Mouse (Mus musculus): ENCODE measurements around the gene Sit1.

DNA sequence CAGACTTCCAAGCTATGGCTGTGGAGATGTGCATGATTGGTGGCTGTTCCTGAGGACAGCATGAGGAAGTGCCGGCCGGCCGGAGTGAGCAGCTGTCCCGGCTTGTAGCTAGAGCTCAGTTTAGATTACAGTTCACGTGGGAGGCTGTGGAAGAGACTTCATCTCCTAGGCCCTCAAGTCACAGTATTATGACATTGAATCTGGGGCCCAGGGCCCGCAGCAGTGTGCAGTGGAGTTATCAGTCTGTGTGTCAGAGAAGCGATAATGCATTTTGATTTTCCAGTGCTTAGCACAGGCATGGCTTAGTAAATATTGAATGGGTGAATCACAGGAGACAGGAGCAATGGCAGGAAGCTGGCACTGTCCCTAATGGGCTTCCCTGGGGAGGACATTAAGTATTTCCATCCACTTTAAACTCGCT is 46.6 kb upstream of the Sit1 start:
- TF ChIP-seq CTCF (IDR thresholded peaks at IDR 0.05; ENCODE audit: control insufficient read depth, insufficient read depth, low read length) (no peak), POLR2A (IDR thresholded peaks at IDR 0.05; ENCODE audit: borderline replicate concordance, control insufficient read depth, low read depth, low read length) (no peak)
